Mouse (Mus musculus): Measurements from ENCODE around the gene Ppib. TPM values are rescaled to one million over a fixed set of nuclear protein-coding genes. Genes with fewer than 3 reads are reported as not detected.

Gene Ppib
- total and polyA plus RNA-seq, 3 experiments = 268 to 550 (median 477) TPM

DNA sequence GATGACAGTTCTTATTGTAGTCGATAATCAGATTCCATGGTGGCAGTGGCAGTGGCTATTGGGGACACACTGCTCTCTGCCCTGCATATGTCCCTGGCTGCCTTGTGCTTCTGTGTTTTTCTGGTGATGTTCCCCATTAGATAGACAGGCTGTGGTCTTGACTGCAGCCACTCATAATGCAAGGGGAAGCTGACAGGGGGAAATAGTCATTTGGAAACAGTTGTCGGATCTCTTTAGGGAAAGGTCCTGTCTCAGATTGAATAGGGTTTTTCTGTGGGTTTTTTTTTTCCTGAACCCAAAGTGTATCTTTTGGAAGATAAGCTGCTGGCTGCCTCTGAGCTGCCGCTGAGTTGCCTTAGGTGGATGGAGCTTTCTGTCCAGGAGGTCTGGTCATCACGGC lies 22.0 kb downstream of the Ppib start:
- in situ Hi-C loops (cut with MboI; ENCODE audit: low pct_ligation_motif_present, low pct_unique_long_range_greater_than_20kb, low sequenced_read_pairs) = no loop called here
- H3K9ac ChIP-seq (ENCODE audit: insufficient read depth, low read depth) = no peak overlapping the region
- peaks cover 3 to 21% of the 10 kb centered on the region in 2 experiments for H3K36me3 ChIP-seq (replicated peaks in 1 of 2; ENCODE audit: control insufficient read depth in 1 of 2, insufficient read depth in 1 of 2, low read length in 1 of 2)
- DNase-seq (ENCODE audit: extremely low read depth) = peak; percentile 85
- peaks cover 9 to 26% of the 10 kb centered on the region in 2 experiments for H3K4me1 ChIP-seq (ENCODE audit: control insufficient read depth in 1 of 2, insufficient read depth in 2 of 2)
- no peaks in the 10 kb centered on the region for H3K79me2 ChIP-seq (replicated peaks; ENCODE audit: control insufficient read depth, extremely low read depth, insufficient read depth, poor library complexity, severe bottlenecking)
- H3K27ac ChIP-seq (ENCODE audit: insufficient read depth, low read depth) = peak overlapping the region; percentile 40
- no peaks in the 10 kb centered on the region for H3K9me3 ChIP-seq (replicated peaks; ENCODE audit: low read length)
- no peak overlapping the region for H3K4me3 ChIP-seq (replicated peaks in 1 of 3; ENCODE audit: low read depth in 2 of 3, low read length in 2 of 3, poor library complexity in 1 of 3)
- dilution Hi-C loops (cut with MboI; ENCODE audit: extremely low pct_ligation_motif_present, extremely low pct_unique_long_range_greater_than_20kb, low sequenced_read_pairs) = no loop called here
- H3K4me2 ChIP-seq (ENCODE audit: insufficient read depth, low read depth, poor library complexity, severe bottlenecking) = peak overlapping the region; percentile 34
- TF ChIP-seq SMC3 (IDR thresholded peaks at IDR 0.05; ENCODE audit: low read depth, low read length) (no peak), TCF12 (IDR thresholded peaks at IDR 0.05; ENCODE audit: low read depth, low read length) (peak; percentile 48), JUND (conservative IDR thresholded peaks at IDR 0.05; ENCODE audit: low read depth, low read length) (peak; percentile 96), ETS1 (conservative IDR thresholded peaks at IDR 0.05; ENCODE audit: low read depth, low read length) (peak; percentile 69; the same call in 1 of the 2 replicates), SIN3A (IDR thresholded peaks at IDR 0.05; ENCODE audit: low read length) (peak; percentile 37; the same call in 1 of the 2 replicates), EP300 (IDR thresholded peaks at IDR 0.05; ENCODE audit: low read length) (peak; percentile 99), PAX5 (IDR thresholded peaks at IDR 0.05; ENCODE audit: low read length) (no peak), CHD2 (IDR thresholded peaks at IDR 0.05; ENCODE audit: low read length) (peak; percentile 60), JUN (IDR thresholded peaks at IDR 0.05; ENCODE audit: insufficient read depth, low read depth, low read length) (peak; percentile 92), RCOR1 (conservative IDR thresholded peaks at IDR 0.05; ENCODE audit: low read depth, low read length) (peak; percentile 94), BHLHE40 (IDR thresholded peaks at IDR 0.05; ENCODE audit: low read depth, low read length) (peak; percentile 38), IRF4 (IDR thresholded peaks at IDR 0.05; ENCODE audit: low read depth, low read length) (peak; percentile 99), ZKSCAN1 (IDR thresholded peaks at IDR 0.05; ENCODE audit: borderline replicate concordance, low read depth, low read length) (no peak), MEF2A (IDR thresholded peaks at IDR 0.05; ENCODE audit: borderline replicate concordance, low read depth, low read length) (peak; percentile 69; the same call in 1 of the 2 replicates), ELF1 (IDR thresholded peaks at IDR 0.05; ENCODE audit: low read depth, low read length) (0 out of 2 replicates have a peak, but pooled peaks have one; percentile 17), ZC3H11A (IDR thresholded peaks at IDR 0.05; ENCODE audit: low read depth, low read length) (no peak), ZNF384 (IDR thresholded peaks at IDR 0.05; ENCODE audit: low read depth, low read length) (peak; percentile 85)
- no peaks in the 10 kb centered on the region for H3K27me3 ChIP-seq (replicated peaks)

DNA sequence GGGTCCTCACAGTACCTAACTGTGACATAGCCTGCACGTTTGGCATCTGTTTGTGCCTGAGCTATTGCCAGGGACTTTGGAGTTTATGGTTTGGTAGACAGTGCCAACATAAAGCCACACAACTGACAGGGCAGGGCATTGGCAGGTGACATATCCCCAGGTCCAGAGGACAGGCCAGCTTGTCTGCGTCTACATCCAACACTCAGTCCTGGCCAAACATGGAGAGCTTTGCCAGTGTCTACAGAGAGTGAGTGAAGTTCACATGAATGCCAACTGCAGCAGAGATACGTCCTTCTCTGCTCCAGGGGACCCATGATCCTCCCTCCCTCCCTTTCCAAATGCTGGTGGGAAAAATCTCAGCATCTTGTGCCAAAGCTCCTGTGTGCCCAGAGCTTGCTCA lies 24.1 kb downstream of the Ppib start:
- no peak for DNase-seq (ENCODE audit: extremely low read depth)
- dilution Hi-C loops (cut with MboI; ENCODE audit: extremely low pct_ligation_motif_present, extremely low pct_unique_long_range_greater_than_20kb, low sequenced_read_pairs) = no loop called here
- H3K4me1 ChIP-seq (ENCODE audit: control insufficient read depth in 1 of 2, insufficient read depth in 2 of 2) = peaks cover 9 to 32% of the 10 kb centered on the region in 2 experiments

More for the DNA sequence above, 24.1 kb downstream of the Ppib start:
- no peak for TF ChIP-seq POLR2A (IDR thresholded peaks at IDR 0.05; ENCODE audit: low read depth, low read length)
- TF ChIP-seq BHLHE40 (IDR thresholded peaks at IDR 0.05; ENCODE audit: low read depth, low read length) = no peak
- TF ChIP-seq ETS1 (conservative IDR thresholded peaks at IDR 0.05; ENCODE audit: low read depth, low read length) = no peak
- no peak for TF ChIP-seq SIN3A (IDR thresholded peaks at IDR 0.05; ENCODE audit: low read length)
- no peak for TF ChIP-seq POLR2AphosphoS2 (IDR thresholded peaks at IDR 0.05; ENCODE audit: low read depth, low read length)
- no peak for TF ChIP-seq ZNF384 (IDR thresholded peaks at IDR 0.05; ENCODE audit: low read depth, low read length)
- no peak for TF ChIP-seq USF2 (conservative IDR thresholded peaks at IDR 0.05; ENCODE audit: low read depth, low read length)
- TF ChIP-seq KAT2A (IDR thresholded peaks at IDR 0.05; ENCODE audit: insufficient replicate concordance, low read length) = no peak
- in situ Hi-C loops (cut with MboI; ENCODE audit: low pct_ligation_motif_present, low pct_unique_long_range_greater_than_20kb, low sequenced_read_pairs) = no loop called here
- H3K4me2 ChIP-seq (ENCODE audit: insufficient read depth, low read depth, poor library complexity, severe bottlenecking) = no peak overlapping the region
- no peak overlapping the region for H3K27ac ChIP-seq (ENCODE audit: insufficient read depth, low read depth)
- no peaks in the 10 kb centered on the region for H3K79me2 ChIP-seq (replicated peaks; ENCODE audit: control insufficient read depth, extremely low read depth, insufficient read depth, poor library complexity, severe bottlenecking)
- H3K36me3 ChIP-seq (replicated peaks in 1 of 2; ENCODE audit: control insufficient read depth in 1 of 2, insufficient read depth in 1 of 2, low read length in 1 of 2) = peaks cover 22 to 43% of the 10 kb centered on the region in 2 experiments
- no peaks in the 10 kb centered on the region for H3K27me3 ChIP-seq (replicated peaks)
- no peak overlapping the region for H3K4me3 ChIP-seq (replicated peaks in 1 of 3; ENCODE audit: low read depth in 2 of 3, low read length in 2 of 3, poor library complexity in 1 of 3)
- H3K9me3 ChIP-seq (replicated peaks; ENCODE audit: low read length) = no peaks in the 10 kb centered on the region
- H3K9ac ChIP-seq (ENCODE audit: insufficient read depth, low read depth) = no peak overlapping the region
